Mouse (Mus musculus) retina, postnatal 1 day (tissue): Measurements from ENCODE around the gene Scand1.

Experiments used
- DNase-seq: peaks from one replicate; pipeline ENCODE4 v3.0.0-alpha.2; 2012

Scand1 gene

DNA sequence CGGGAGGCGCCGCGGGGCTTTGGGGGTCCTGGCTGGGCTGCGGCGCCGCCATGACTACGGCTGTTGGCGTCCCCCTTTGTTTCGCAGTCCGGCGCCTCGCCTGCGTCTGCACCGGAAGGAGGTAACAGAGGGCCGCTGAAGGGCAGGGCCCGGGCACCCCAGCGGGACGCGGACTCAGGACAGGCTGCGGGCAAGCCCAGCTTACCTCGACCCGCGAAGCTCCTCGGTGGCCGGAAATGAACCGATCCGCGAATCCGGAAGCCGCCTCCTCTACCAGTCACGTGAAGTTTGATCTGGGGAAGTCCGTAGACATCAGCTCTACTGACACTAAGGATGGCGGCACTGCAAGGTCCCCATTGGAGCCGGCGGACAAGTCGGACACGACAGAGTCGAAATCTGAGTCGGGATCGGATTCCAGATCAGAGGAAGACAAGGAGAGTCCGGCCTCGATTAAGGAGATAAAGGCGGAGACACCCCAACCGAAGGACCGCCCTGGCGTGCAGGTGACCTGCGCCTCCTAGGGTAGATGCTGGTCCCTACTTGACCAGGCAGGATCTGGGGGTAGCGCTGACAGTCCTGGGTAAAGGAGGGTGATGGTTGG lies at the start of gene Scand1, which contains the start of gene Cnbd2:
Scand1 (minus strand) TSS at position 408 of the 601 bp plus-strand sequence.
Cnbd2 (plus strand) TSS at position 3 of the 601 bp plus-strand sequence.
- DNase-seq = peak; percentile 92

DNA sequence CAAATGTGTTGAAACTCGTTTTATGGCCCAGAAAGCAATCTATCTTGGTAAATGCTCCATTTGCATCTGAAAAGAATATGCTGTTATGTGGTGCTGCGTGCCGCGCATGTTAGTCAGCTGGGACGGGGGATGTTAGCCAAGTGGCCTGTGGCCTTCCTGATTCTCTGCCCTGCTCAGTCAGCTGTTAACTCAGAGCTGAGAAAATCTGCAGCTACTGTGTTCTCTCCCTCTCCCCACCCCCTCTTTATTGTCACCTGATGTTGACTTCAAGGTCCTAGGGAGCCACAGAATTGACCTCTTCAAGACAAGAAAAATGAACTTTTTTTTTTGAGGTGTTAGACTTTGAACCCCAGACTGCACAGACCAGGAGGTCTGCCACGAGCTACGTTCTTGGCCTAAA lies 43.5 kb upstream of the Scand1 start:
- peak; percentile 11 for DNase-seq

DNA sequence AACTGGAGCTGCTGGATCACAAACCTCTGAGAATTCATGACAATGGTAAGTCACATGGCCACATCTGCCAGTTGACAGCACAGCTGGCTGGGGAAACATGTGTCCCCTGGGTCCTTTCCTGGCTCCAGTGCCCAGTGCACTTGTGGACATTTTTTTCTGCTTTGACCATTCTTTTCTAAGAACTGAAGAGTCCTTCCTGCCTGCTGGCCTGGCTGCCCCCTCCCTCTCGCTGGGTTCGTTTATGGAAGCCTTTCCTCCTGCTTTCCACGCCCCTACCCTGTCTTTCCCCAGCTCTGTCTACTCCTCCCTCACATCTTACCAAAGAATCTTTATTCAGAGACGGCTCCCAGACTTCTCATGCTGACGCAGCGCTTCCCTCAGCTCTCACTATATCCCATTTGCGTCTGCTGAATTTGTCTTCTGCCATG lies 40.8 kb upstream of the Scand1 start:
- DNase-seq = peak; percentile 6

DNA sequence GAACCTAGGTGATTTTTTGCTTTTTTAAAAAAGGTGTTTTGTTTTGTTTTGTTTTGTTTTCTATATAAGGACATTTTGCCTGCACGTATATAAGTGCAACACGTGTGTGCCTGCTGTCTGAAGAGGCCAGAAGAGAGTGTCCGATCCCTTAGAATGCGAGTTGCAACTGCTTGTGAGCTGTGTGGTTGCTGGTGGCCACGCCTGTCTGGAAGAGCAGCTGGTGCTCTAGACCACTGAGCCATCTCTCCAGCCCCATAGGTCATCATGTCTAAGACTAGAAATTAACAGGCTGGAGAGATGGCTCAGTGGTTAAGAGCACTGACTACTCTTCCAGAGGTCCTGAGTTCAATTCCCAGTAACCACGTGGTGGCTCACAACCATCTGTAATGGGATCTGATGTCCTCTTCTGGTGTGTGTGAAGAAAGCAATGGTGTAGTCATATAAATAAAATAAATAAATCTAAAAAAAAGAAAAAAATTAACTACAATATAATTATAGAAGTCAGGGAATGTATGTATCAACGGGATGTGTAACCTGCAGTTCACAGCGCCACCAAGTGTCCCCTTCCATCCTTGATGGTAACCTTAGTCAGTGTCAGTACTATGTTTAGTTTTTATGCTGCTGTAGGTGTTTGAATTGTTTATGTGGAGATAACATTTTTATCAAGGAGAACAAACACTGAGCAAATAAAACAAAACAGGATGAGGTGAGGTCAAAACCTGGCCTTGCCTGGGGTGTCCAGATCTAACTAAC lies 40.1 kb upstream of the Scand1 start:
- DNase-seq = no peak

DNA sequence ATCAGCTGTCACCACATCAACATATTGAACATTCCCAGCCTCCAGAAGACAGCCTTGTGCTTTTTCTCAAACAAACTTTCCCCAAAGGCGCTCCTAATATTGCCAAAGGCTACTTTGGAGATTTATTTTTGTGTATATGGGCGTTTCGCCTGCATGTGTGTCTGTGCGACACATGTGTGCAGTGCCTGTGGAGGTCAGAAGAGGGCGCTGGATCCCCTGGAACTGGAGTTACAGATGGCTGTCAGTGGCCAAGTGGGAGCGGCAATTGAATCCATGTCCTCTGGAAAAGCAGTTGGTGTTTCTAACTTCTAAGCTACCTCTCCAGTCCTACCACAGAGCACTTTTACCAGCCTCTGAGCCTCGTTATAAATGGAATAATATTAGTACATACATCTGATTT lies 38.7 kb upstream of the Scand1 start:
- DNase-seq = no peak

DNA sequence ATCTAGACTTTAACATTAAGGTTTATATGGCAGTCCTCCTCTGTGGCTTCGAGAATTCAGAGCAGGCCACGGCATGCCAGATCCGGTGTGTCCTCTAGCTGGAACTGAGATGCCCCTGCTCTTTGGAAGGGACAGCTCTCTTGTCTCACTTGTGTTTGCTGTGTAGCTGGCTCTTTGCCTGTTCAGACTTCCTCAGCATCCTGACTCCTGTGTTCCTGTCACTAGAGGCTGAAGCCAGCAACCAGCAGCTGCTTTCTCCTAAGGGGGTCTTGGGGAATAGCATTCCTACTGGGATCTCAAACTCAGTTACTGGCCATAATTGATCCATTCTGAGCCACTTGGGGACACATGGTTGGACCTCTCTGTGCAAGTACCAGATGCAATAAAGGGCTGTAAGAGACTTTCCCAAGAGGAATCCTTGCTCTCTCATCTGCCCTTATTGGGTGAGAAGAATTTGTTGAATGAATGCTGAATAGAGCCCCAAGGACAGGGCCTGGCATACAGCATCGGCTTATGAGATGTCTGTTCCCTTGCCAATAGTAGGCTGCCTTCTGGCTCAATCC lies 36.9 kb upstream of the Scand1 start:
- no peak for DNase-seq

DNA sequence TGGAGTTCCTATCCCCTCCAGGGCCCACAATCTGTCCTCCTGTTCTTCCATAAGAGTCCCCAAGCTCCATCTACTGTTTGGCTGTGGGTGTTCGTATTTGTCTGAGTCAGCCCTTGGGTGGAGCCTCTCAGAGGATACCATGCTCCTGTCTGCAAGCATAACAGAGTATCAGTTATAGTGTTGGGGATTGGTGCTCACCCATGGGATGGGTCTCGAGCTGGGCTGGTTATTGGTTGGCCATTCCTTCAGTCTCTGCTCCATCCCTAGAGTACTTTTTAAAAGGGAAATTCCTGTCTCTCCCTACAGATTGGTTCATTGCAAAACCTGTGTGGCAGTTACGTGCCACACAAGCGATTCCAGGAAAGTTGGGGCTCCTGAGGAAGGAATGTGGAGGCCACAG lies 36.3 kb upstream of the Scand1 start:
- no peak for DNase-seq

DNA sequence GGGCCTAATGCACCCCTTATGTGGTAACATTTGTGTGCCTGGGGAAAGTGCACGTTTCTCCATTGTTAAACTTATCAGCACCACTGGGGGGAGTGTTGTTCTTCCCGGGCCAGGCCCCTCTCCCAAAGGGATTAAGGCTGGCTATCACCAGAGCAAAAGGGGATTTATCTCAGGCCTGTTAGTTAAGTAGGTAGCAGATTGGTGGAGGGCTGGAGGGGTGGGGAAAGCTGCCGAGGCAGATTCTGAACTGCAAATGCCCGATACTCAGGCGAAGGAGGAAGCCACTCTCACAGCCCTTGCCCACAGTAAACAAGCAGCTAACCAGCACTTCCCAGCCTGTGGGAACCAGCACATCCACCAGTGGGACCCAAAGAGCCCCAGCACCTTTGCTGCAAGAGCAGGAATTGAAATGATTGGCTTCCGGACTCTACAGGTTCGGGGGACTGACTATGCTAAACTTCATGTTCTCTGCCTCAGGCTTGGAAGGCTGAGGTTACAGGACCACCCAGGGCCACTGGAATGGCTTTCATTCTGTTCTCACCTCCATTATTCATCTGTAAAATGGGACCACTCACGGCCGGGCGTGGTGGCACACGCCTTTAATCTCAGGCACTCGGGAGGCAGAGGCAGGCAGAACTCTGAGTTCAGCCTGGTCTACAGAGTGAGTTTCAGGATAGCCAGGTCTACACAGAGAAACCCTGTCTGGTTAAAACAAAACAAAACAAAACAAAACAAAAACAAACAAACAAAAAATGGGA lies 32.5 kb upstream of the Scand1 start:
- peak; percentile 83 for DNase-seq

DNA sequence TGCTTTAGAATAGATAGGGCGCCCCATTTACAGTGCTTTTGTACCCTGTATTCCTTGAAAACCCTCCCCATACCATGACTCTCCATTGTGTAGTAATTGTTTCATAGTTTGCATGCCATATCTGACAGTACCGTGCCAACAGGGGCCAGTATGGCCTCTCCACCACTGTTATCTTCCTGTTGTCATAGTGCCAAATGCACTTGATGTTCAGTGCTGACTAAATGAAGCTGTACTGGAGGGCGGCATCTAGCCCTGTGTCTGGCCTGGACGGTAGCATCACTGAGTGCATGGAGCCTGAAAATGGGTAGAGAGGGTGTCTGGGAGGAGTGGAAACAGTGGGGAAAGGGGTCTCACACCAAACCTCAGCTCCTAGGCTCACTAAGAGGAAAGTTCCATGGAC lies 27.6 kb upstream of the Scand1 start:
- no peak for DNase-seq

DNA sequence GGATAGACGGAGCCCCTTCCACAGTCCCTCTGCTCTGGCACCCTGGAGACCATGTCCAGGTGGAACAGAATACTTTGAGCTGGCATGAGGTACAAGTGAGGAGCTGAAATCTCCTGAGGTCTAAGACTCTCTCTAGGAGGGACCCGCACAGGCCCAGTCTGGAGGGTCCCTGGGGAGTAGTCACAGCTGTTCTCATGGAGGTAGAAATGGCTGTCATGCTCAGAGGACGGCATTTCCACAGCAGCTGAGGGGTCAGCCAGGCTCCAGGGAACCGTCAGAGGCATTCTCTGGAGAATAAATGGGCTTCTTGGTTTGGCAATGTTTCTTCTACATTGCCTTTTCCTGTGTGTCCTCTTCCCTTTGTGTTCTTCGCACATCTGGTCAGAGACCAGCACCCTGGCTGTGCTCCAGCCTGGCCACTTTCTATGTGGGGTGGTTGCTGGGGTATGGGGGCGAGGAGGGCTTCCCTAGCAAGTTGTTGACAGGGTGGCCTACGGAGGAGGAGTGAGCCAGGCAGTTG lies 19.0 kb upstream of the Scand1 start:
- DNase-seq = no peak

DNA sequence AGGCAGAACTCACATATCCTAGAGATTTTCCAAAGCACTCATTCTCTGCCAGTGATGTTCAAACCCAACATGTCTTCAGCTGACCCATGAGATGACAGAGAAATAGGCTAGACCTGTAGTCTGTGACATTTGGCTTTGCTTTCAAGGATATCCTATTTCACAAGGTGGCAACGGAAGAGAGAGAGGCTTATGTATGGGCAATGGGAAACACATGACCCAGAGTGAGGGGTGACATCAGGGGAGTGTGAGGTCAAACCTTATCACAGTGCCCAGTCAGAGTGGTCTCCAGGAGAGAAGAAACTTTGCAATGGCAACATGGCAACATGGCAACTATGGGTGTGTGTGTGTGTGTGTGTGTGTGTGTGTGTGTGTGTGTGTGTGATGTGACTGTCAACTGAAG lies 18.2 kb upstream of the Scand1 start:
- no peak for DNase-seq

DNA sequence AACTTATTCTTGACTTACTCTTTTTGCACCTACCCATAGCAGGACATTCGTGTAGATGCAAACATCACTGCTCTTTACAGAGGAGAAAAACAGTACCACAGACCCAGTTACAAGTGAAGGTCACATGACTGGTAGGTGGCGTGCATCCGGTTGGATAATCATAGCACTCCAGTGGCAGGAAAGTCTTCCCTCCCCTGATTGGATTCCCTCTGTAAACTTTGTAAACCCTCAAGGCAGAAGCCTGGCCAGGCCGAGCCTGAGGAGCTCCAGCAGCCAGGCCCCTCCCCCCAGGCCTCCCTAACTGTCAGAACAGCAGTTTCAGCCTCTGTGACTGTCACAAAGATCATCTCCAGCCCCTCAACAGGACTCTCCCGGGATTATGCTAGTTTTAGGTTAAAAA lies 12.2 kb upstream of the Scand1 start:
- DNase-seq = no peak

DNA sequence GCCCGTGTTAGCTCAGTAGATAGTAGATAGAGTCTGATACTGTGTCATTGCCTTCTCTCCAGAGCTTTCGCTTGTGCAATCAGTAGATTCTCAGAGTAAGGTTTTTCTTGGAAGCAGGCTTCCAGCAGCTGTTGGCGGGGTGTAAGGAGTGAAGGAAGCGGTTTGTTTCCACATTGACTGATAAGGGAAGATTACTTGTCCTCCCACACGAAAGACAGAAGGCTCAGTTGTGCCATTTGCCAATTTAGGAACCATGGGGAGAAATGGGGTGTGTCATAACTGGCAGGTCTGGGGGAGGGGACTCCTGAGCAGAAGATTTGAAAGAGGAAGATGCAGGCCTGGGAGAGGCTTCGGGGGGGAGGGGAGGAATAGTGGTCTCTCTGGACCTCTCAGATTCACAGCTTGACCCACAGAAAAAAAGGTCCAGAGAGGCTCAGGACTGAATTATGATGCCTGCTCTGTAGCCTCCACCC lies 11.6 kb upstream of the Scand1 start:
- DNase-seq = no peak

DNA sequence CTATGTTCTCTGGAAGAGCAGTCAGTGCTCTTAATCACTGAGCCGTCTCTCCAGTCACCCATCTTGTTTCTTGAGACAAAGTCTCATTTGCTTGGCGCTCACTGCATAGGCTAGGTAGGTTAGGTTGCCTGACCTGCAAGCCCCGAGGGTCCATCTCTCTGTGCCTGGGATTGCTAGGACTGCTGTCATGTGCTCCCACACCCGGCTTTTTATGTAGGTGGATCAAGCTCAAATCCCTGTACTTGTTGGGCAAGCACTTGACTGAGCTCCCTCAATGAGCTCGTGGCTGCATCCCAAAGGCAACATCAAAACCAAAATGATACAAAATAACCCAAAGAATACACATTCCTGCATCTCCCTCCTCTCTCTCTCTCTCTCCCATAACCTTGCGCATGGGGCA lies 9.0 kb upstream of the Scand1 start:
- no peak for DNase-seq

DNA sequence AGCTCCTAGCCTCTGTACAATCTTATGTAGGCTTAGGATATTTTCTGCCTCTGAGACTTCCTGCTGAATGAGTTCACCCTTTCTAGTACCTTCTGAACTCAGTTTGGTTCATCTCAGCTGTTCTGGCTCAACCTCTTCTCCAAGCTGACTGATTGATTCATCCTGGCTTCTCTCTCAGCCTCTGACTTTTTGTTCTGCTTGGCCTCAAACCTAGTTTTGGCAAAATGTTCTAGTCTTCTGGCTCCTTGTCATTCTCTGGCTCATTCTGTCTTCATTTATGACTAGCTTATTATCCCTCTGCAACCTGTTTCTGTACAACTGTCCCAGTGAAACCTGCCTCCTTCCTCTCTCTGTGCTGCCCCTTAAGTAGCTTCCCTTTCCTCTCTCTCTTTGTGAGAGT lies 6.0 kb upstream of the Scand1 start:
- DNase-seq = no peak

DNA sequence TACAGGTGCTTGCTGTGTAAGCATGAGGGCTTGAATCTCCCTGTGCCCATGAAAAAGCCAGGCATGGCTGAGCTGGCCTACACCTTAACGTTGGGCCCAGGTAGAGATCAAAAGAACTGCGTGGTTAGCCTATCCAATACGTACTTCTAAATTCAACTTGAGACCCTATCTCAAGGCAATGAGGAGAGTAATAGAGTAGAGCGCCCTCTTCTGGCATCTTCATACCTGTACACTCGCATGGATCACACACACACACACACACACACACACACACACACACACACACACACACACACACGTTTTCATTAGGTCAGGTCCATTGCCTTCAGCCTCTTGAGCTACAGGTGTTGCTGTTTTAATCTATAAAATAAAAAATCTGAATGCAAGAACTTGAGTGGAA lies 2.3 kb upstream of the Scand1 start:
- no peak for DNase-seq

DNA sequence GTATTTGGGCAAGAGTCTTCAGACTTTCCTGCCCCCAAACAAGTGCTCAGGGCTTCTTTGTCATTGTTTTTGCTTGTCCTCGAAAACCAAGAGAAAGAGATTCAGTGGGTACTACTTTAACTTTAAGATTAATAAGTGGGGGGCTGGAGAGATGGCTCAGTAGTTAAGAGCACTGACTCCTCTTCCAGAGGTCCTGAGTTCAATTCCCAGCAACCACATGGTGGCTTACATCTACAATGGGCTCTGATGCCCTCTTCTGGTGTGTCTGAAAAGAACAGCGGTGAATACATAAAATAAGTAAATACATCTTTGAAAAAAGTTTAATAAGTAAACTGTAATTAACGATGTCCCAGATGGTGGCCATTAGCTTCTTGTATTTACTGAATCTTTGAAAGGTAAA lies 649 bp upstream of the Scand1 start:
- peak; percentile 11 for DNase-seq

DNA sequence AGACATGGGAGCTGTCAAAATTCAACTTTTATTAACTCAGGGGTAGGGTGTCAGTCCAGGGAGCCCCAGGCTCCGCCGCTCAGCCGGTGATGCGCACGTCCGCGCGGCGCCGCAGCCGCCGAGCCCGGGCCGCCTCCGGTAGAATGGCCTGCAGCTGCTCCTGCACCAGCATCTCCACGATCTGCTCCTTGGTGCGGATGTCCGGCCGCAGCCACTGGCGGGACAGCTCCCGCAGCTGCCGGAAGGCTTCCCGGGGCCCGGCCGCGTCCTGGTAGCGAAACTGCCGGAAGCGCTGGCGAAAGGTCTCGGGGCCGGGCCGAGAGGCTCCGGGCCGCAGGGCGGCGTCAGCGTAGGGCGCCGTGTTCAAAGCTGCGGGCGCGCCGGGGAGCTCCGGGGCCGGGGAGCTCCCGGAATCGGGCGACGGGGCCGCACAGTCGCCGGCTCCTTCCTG lies 638 bp downstream of the Scand1 start:
- no peak for DNase-seq

DNA sequence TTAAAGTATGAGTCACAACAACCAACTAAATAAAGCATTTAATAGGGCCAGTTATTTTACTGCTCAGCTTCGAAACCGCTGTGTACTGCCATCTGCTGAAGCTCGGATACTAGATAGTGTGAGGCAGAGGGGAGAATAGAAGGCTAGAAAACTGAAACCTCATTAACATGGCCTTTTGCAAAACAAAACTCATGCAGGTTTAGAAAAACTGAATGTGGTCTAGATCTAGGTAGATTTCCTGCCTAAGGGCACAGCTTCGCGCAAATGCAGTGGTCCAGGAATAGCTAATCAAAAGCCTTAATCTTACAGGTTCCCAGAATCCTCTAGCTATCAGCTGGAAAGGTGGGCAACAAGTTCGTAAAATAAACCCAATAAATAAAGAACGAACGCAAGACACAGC lies 1.1 kb downstream of the Scand1 start:
- DNase-seq = no peak

DNA sequence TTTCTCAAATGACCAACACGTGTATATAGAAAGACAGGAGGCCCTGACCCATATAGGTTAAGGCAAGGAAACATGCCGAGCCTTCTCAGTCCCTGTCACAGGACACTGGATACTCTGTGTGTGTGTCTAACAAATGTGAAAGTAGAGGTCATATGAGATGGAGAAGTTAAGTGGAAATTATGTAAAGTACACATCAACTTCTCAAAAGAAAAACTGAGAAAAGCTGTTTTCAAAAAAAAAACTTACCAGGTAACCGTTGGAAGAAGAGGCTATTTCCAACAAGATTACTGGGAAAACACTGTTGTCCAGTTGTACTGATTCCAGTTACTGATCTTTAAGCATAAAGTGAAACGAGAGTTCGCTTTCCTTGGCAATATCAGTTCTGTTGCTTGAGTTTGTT lies 1.6 kb downstream of the Scand1 start:
- no peak for DNase-seq

DNA sequence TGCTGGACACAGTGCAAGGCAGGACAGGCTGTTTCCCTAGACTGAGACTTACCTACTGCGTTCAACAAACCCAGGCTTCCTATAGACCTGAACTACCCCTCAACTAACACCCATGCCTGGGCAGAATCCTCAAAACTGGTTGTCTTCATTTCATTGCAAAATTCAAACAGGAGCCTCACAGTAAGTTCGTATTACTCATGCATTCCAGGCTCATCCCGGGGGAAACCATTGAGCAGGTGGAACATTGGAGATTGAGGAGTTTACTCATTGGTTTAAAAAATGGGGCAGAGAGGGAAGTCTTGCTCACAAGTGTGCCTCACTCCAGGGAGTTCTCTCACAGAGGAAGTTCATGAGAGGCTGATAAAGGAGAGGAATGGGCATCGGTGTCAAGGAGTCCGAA lies 2.0 kb downstream of the Scand1 start:
- no peak for DNase-seq

DNA sequence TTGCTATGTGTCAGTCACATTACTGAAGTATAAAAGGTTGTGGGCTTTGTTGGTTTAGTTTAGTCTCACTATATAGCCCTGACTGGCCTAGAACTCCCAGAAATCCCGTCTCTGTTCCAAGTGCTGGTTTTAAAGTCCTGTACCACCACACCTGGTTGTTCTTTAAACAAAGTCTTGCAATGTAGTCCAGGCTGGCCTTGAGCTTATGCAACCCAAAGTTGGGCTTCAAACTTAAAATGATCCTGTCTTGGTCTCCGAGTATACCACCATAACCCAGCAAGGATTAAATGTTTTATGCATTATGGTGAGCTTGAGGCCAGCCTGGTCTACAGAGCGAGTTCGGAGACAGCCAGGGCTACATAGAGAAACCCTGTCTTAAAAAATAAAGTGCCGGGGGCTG lies 2.6 kb downstream of the Scand1 start:
- no peak for DNase-seq

DNA sequence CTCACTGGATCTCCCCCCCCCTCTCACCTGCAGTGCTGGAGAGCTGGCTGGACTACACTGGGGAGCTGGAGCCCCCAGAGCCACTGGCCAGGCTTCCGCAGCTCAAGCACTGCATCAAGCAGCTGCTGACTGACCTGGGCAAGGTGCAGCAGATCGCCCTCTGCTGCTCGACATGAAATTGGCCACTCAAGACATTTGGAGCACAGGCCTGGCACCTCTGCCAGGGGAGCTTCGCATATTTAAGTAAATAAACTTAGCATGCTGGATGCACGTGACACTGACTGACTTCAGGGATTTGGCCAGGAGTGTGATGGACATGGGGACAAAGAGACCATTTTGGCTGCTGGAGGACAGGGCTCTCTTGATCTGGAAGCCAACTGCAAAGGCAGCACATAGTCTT lies 5.2 kb downstream of the Scand1 start:
- peak; percentile 27 for DNase-seq
